Mouse (Mus musculus) testis, adult 2 months (tissue): ENCODE measurements around the gene Prickle3. TPM values are rescaled to one million over a fixed set of nuclear protein-coding genes. Genes with fewer than 3 reads are reported as not detected.

ENCODE experiments used
- H3K27ac ChIP-seq: fragments of 200-500 bp; 2 replicates; pipeline ENCODE4 v1.5.1; 2012; ENCODE audit warnings: low read depth, low read length; ENCODE audit not compliant: control insufficient read depth, insufficient read depth
- H3K27me3 ChIP-seq: fragments of 200-500 bp; 2 replicates; pipeline ENCODE4 v1.6.1; 2012; ENCODE audit warnings: mild to moderate bottlenecking, low read length, moderate library complexity; ENCODE audit not compliant: control insufficient read depth, insufficient read depth
- H3K36me3 ChIP-seq: fragments of 200-500 bp; 2 replicates; pipeline ENCODE4 v1.6.1; 2012; ENCODE audit warnings: mild to moderate bottlenecking, low read length; ENCODE audit not compliant: control insufficient read depth, insufficient read depth
- H3K4me1 ChIP-seq: fragments of 200-500 bp; 2 replicates; pipeline ENCODE4 v1.6.1; 2012; ENCODE audit warnings: low read length; ENCODE audit not compliant: control insufficient read depth, insufficient read depth
- H3K4me3 ChIP-seq: fragments of 200-500 bp; 2 replicates; pipeline ENCODE4 v1.5.1; 2012; ENCODE audit warnings: low read depth, mild to moderate bottlenecking, low read length, moderate library complexity, mixed read lengths; ENCODE audit not compliant: control insufficient read depth
- CTCF ChIP-seq: fragments of 200-500 bp; IDR thresholded peaks from 2 replicates; pipeline ENCODE4 v1.5.1; 2012; ENCODE audit warnings: low read depth, mild to moderate bottlenecking, inconsistent platforms, low read length, moderate library complexity; ENCODE audit not compliant: control insufficient read depth, insufficient read depth, insufficient replicate concordance
- POLR2A ChIP-seq: fragments of 200-500 bp; IDR thresholded peaks from 2 replicates; pipeline ENCODE4 v1.6.1; 2012; ENCODE audit warnings: low read depth, mild to moderate bottlenecking, inconsistent platforms, low read length, moderate library complexity; ENCODE audit not compliant: control insufficient read depth
- polyA plus RNA-seq: library from polyadenylated mRNA; depleted of rRNA; stranded (reverse); fragments of >200 nt; gene quantifications from 2 replicates; pipeline ENCODE4 v1.2.3, GENCODE M21; 2012

The Prickle3 gene
- polyA plus RNA-seq, 1 experiment: 1.1 TPM

GRCm38 (mm10) chrX:7661086-7661485, 4.0 kb downstream of the Prickle3 start:
- no peaks in the 10 kb centered on the region for H3K27me3 ChIP-seq
- H3K4me3 ChIP-seq: no peak overlapping the region
- TF ChIP-seq CTCF: no peak
- no peak for TF ChIP-seq POLR2A
- H3K4me1 ChIP-seq: peaks cover 10% of the 10 kb centered on the region
- H3K27ac ChIP-seq: no peak overlapping the region
- no peaks in the 10 kb centered on the region for H3K36me3 ChIP-seq

GRCm38 (mm10) chrX:7662936-7663335, 5.9 kb downstream of the Prickle3 start:
- Histone ChIP-seq H3K27ac (no peak overlapping the region), H3K4me3 (no peak overlapping the region), H3K27me3 (no peaks in the 10 kb centered on the region), H3K36me3 (no peaks in the 10 kb centered on the region), H3K4me1 (peaks cover 1% of the 10 kb centered on the region)
- TF ChIP-seq POLR2A: no peak
- TF ChIP-seq CTCF: no peak

- H3K27ac ChIP-seq: no peak overlapping the region
- no peaks in the 10 kb centered on the region for H3K27me3 ChIP-seq
- no peaks in the 10 kb centered on the region for H3K36me3 ChIP-seq
- H3K4me3 ChIP-seq: no peak overlapping the region
- H3K4me1 ChIP-seq: no peaks in the 10 kb centered on the region
- no peak for TF ChIP-seq POLR2A
- TF ChIP-seq CTCF: no peak
Measured at GRCm38 (mm10) chrX:7664791-7665190, 7.7 kb downstream of the Prickle3 start.

GRCm38 (mm10) chrX:7665739-7666502, 8.9 kb downstream of the Prickle3 start:
- TF ChIP-seq CTCF (no peak), POLR2A (no peak)
- H3K27me3 ChIP-seq: no peaks in the 10 kb centered on the region
- H3K4me1 ChIP-seq: peaks cover 5% of the 10 kb centered on the region
- H3K36me3 ChIP-seq: no peaks in the 10 kb centered on the region
- no peak overlapping the region for H3K4me3 ChIP-seq
- no peak overlapping the region for H3K27ac ChIP-seq

GRCm38 (mm10) chrX:7670390-7670881, 13.4 kb downstream of the Prickle3 start:
- TF ChIP-seq POLR2A (no peak), CTCF (no peak)
- Histone ChIP-seq H3K36me3 (no peaks in the 10 kb centered on the region), H3K4me1 (peaks cover 25% of the 10 kb centered on the region), H3K4me3 (peak overlapping the region; percentile 84), H3K27me3 (no peaks in the 10 kb centered on the region), H3K27ac (peak overlapping the region; percentile 78)

GRCm38 (mm10) chrX:7670921-7671623, 14.0 kb downstream of the Prickle3 start, which contains the start of gene Plp2:
Plp2 (minus strand) TSS chrX:7671390.
- H3K4me3 ChIP-seq: peak within 1 kb of the TSS; percentile 84
- H3K27ac ChIP-seq: peak within 1 kb of the TSS; percentile 78
- no peaks in the 10 kb centered on the region for H3K36me3 ChIP-seq
- H3K27me3 ChIP-seq: no peaks in the 10 kb centered on the region
- TF ChIP-seq POLR2A (no peak), CTCF (no peak)
- H3K4me1 ChIP-seq: peaks cover 25% of the 10 kb centered on the region

GRCm38 (mm10) chrX:7672739-7673138, 15.7 kb downstream of the Prickle3 start:
- H3K4me3 ChIP-seq: no peak overlapping the region
- no peaks in the 10 kb centered on the region for H3K36me3 ChIP-seq
- H3K27me3 ChIP-seq: no peaks in the 10 kb centered on the region
- H3K4me1 ChIP-seq: peaks cover 25% of the 10 kb centered on the region
- no peak overlapping the region for H3K27ac ChIP-seq
- TF ChIP-seq CTCF: no peak
- TF ChIP-seq POLR2A: no peak
